Mouse (Mus musculus): Measurements from ENCODE around the gene Epm2aip1.

The Epm2aip1 gene

DNA sequence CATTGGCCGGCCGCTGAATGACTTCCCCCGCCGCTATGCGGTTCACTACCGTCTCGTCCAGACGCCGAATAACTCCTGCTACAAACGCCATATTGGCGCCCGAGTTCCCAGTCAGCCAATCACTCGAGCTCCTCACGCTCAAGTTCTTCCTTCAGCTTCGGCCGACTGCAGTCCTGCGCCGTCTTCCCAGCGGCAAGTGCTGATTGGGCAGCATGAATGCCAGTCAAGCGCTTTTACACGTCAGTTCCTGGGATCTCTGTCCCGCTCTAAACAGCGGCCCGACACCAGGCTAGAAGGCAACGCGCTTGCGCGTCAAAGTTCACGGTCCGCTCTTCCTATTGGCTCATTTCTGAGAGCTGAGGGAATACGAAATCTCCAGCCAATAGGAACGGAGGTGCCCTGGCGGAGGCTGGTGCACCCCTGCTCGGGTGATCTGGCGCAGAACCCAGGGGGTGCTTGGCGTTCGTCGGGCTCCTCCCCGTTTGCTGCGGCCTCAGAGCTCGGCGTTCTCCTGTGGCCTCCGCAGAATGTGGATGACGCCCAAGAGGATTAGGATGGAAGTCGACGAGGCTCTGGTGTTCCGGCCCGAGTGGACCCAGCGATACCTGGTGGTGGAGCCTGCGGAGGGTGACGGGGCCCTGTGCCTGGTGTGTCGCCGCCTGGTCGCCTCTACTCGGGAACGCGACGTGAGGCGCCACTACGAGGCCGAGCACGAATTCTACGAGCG lies at the start of gene Epm2aip1, which contains the start of gene Mlh1:
Gene Epm2aip1 (plus strand): TSS at position 496 of the 727 bp plus-strand sequence.
Gene Mlh1 (minus strand): TSS at position 358 of the 727 bp plus-strand sequence.
- DNase-seq, result peak; percentile 99 to 100

GRCm38 (mm10) chr9:111223406-111223805 lies 48.3 kb upstream of the Epm2aip1 start:
- DNase-seq, result no peak

GRCm38 (mm10) chr9:111228446-111228845 lies 43.3 kb upstream of the Epm2aip1 start:
- no peak for DNase-seq

DNA sequence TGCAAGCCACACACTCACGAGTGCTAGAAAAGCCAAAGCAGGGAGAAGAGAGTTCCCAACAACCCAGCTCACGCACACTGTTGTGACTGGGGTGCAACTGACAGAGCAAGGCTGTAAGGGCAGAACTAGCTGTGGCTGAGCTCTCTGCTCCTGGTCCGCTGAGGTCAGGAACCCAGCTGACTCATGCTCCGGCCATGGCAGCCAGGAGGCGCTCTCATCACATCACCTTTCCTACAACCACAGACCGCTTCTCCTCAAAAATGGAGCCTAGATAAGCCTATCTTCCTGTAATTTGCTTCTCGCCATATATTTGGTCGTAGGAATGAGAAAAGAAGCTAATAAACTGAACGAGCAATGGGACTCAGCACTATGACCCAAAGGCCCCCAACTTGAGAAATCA lies 37.0 kb upstream of the Epm2aip1 start:
- DNase-seq, result no peak

- DNase-seq, result no peak
Observed at GRCm38 (mm10) chr9:111237726-111238125, 34.0 kb upstream of the Epm2aip1 start.

DNA sequence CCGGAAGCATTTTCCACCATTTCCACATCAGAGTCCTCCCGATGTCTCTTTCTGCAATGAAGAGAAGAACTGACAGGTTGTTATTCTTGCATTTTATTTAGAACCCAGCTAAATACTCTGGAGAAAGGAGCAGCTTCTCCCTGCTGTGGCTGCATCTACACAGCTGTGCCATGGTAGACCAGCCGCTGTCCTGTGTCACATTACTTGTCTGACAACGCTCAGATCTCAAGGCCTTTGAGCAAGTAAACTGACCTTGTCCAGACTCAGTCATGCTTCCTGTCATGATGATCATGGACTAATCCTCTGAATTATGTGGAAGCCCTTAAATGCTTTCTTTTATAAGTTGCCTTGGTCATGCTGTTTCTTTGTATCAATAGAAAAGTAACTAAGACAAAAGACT lies 31.9 kb upstream of the Epm2aip1 start:
- no peak for DNase-seq

DNA sequence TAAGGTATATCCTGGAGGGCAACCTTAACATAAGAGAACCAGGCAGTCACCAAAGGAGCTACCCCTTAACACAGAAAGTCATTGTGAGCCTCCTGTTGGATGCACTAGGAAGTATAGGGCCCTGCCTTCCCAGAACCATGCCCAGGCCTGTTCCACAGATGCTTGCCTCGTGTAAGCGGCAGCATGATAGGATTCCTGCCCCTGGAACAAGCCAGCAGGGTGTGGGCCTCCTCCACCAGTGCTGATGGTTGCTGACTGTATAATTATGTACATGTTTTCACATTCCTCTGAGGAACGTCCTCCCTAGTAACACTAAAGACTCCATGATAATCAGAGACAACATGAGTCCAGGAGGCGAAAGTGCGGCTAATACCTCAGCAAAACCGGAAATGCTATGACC lies 28.3 kb upstream of the Epm2aip1 start:
- no peak for DNase-seq

DNA sequence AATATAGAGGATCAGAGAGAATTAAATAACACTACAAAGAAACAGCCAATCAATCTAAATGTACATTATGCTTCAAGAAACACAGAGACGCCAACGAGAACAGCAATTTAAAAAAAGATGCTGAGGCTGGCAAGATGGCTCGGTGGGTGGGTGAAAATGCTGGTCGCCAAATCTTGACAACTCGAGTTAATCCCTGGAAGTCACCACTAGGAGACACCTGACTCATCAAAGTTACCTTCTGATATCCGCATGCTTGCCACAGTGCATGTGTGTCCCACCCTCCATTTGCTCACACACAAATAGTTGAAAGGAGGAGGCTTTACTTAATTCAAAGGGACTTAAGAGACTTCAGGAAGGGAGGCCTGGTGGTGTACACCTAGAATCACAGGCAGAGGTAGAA lies 26.2 kb upstream of the Epm2aip1 start:
- no peak for DNase-seq

GRCm38 (mm10) chr9:111247682-111248246 lies 24.0 kb upstream of the Epm2aip1 start:
- DNase-seq, result no peak

- DNase-seq, result no peak
Observed at GRCm38 (mm10) chr9:111252161-111252869, 19.4 kb upstream of the Epm2aip1 start.

- no peak for DNase-seq
Observed at GRCm38 (mm10) chr9:111260360-111260985, 11.3 kb upstream of the Epm2aip1 start.

DNA sequence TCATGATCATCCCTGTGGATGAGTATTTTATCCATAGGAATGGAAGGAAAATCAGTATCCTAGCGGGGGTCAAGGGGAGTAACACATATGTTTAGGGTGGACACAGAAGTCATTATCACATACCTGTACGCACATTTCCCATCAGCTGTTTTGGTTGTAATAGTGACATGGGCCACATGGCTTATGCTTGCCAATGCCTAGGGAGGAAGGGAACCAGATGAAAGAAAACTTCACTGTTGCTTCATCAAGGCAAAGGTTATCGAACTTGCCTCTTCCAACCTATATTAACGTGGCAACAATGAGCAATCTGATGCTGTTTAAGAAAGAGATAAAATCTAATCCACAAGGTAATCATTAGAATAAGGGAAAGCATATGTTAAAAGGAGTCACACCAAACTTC lies 10.4 kb upstream of the Epm2aip1 start:
- no peak for DNase-seq

GRCm38 (mm10) chr9:111267998-111268397 lies 3.7 kb upstream of the Epm2aip1 start:
- no peak for DNase-seq

- DNase-seq, result no peak
Observed at GRCm38 (mm10) chr9:111270606-111271005, 1.1 kb upstream of the Epm2aip1 start.

DNA sequence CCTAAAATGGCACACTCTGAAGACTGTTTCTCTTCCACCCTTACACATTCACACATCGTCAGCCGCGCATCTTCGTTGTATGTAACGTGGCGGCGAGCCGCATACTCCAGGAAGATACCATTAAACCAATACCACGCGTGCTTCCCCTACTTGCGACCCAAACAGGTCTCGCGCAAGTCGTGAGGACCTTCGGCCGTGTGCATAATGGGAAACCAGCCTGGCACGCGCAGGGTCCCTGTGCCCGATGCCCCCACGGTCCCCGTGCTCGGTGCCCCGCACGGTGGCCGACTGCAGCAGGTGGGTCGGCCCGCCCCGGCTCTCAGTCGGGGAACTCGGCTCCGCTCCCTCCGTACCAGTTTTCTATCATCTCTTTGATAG lies 684 bp upstream of the Epm2aip1 start:
- no peak for DNase-seq

DNA sequence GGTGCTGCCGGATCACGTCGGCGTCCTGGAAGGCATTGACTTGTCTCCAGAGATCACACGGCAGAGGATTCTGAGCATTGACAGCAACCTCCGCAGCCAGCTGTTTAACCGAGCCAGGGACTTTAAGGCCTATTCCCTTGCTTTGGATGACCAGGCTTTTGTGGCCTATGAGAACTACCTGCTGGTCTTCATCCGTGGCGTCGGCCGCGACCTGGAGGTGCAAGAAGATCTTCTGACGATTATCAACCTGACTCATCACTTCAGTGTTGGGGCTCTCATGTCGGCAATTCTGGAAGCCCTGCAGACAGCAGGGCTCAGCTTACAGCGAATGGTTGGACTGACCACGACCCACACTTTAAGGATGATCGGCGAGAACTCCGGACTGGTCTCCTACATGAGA lies 627 bp downstream of the Epm2aip1 start:
- DNase-seq, result no peak

GRCm38 (mm10) chr9:111272996-111273785 lies 1.5 kb downstream of the Epm2aip1 start:
- no peak for DNase-seq

- no peak for DNase-seq
Observed at GRCm38 (mm10) chr9:111273958-111274357, 2.2 kb downstream of the Epm2aip1 start.

DNA sequence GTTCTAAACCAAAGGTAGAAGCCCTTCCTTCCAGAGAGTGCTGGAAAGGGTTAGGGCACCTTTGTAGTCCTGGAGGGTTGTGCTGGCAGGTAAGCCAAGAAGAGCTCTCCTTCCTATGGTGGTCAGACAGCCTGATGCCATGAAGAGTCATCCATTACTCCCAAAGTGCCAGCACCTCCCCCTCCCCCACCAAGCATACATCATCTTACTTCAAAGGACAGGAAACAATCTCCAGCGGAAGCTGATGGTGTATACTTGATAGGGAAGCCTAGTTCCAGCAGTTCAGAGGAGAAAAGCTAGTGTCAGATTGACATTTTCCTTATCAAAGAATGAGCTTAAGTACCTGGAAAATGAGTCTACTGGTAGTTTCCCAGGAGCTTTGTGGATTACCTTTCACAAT lies 3.4 kb downstream of the Epm2aip1 start:
- no peak for DNase-seq

- no peak for DNase-seq
Observed at GRCm38 (mm10) chr9:111285061-111285460, 13.3 kb downstream of the Epm2aip1 start.

GRCm38 (mm10) chr9:111285676-111286075 lies 13.9 kb downstream of the Epm2aip1 start:
- DNase-seq, result no peak

GRCm38 (mm10) chr9:111286468-111286867 lies 14.7 kb downstream of the Epm2aip1 start:
- no peak for DNase-seq

GRCm38 (mm10) chr9:111287956-111288355 lies 16.2 kb downstream of the Epm2aip1 start:
- DNase-seq, result no peak
